In the genomic region with DNA sequence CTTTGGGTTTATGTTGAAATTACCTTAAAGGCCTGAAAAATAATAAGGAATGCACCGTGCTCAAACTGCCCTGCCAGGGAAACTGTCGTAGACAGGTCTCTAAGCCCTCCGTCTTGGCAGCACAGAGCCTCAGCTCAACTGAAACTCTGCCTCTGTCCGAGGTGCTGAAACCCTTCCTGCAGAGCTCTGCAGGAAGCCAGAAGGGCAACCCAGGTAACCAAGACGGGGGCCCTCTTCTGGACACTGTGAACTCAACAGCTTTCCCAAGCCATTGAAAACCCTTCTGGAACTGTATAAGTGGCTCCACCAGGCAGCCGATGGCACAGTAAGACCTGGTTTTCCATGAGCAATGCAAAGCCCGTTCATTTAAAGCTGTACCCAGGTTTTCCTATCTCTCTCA, we compare ENCODE assay signal across 10 mouse cellular contexts. TPM values are rescaled to one million over a fixed set of nuclear protein-coding genes. Genes with fewer than 3 reads are reported as not detected.
DNase-seq lines count a peak whose midpoint lies in the region; ATAC-seq and TF ChIP-seq lines count a peak whose summit lies in the region.
"Had no signal": no experiment of that assay in that cellular context is flagged by ENCODE, and none has a peak within 500 bp of the region (broad histone marks: within the 10 kb centered on the region; RNA-seq: fewer than 3 reads in every experiment).

No protein-coding gene starts in this region.

- H3K36me3 ChIP-seq in liver, embryonic 12.5 days: no peaks in the 10 kb centered on the region
- no peaks in the 10 kb centered on the region for H3K36me3 ChIP-seq in embryonic facial prominence, embryonic 11.5 days (replicated peaks; ENCODE audit: control insufficient read depth, insufficient read depth, low read depth, low read length)
- H3K36me3 ChIP-seq in intestine, postnatal 0 days (ENCODE audit: control insufficient read depth, insufficient read depth): no peaks in the 10 kb centered on the region
- no peaks in the 10 kb centered on the region for H3K36me3 ChIP-seq in lung, embryonic 16.5 days (ENCODE audit: control insufficient read depth, insufficient read depth, low read length)
- H3K36me3 ChIP-seq: embryonic facial prominence, embryonic 13.5 days had no signal

- WGBS in liver, embryonic 12.5 days (ENCODE audit: insufficient replicate concordance): 13% methylated on average over 7 of the region's 7 CpGs
- WGBS in embryonic facial prominence, embryonic 11.5 days: 13% methylated on average over 7 of the region's 7 CpGs
- 8% methylated on average over 7 of the region's 7 CpGs for WGBS in intestine, postnatal 0 days
- WGBS in lung, embryonic 16.5 days: 5% methylated on average over 7 of the region's 7 CpGs

- peaks cover 3% of the 10 kb centered on the region for H3K4me1 ChIP-seq in liver, embryonic 12.5 days
- H3K4me1 ChIP-seq in embryonic facial prominence, embryonic 11.5 days (ENCODE audit: control insufficient read depth, insufficient read depth, low read length): peaks cover 1% of the 10 kb centered on the region
- H3K4me1 ChIP-seq in intestine, postnatal 0 days (replicated peaks; ENCODE audit: control insufficient read depth, insufficient read depth, low read length): no peaks in the 10 kb centered on the region
- H3K4me1 ChIP-seq in lung, embryonic 16.5 days (replicated peaks; ENCODE audit: control insufficient read depth, insufficient read depth, low read length): peaks cover 9% of the 10 kb centered on the region

- no peak overlapping the region for H3K9ac ChIP-seq in liver, embryonic 12.5 days
- H3K9ac ChIP-seq in embryonic facial prominence, embryonic 11.5 days (replicated peaks; ENCODE audit: low read length): no peak overlapping the region
- H3K9ac ChIP-seq in intestine, postnatal 0 days (ENCODE audit: low read depth, low read length): no peak overlapping the region
- no peak overlapping the region for H3K9ac ChIP-seq in lung, embryonic 16.5 days (ENCODE audit: low read length)
- H3K9ac ChIP-seq: embryonic facial prominence, embryonic 13.5 days had no signal

- H3K9me3 ChIP-seq in liver, embryonic 12.5 days (replicated peaks): no peaks in the 10 kb centered on the region
- no peaks in the 10 kb centered on the region for H3K9me3 ChIP-seq in embryonic facial prominence, embryonic 11.5 days (replicated peaks; ENCODE audit: control insufficient read depth, low read length)
- H3K9me3 ChIP-seq in intestine, postnatal 0 days (ENCODE audit: control insufficient read depth): no peaks in the 10 kb centered on the region
- H3K9me3 ChIP-seq in lung, embryonic 16.5 days (ENCODE audit: control insufficient read depth, low read length): no peaks in the 10 kb centered on the region
- H3K9me3 ChIP-seq: embryonic facial prominence, embryonic 13.5 days had no signal

- no peak overlapping the region for H3K4me2 ChIP-seq in liver, embryonic 12.5 days
- H3K4me2 ChIP-seq in embryonic facial prominence, embryonic 11.5 days (ENCODE audit: low read depth, low read length): no peak overlapping the region
- no peak overlapping the region for H3K4me2 ChIP-seq in intestine, postnatal 0 days (replicated peaks; ENCODE audit: low read depth)
- H3K4me2 ChIP-seq in lung, embryonic 16.5 days (ENCODE audit: low read depth, low read length): no peak overlapping the region
- H3K4me2 ChIP-seq: embryonic facial prominence, embryonic 13.5 days had no signal

- no peak for ATAC-seq in liver, embryonic 12.5 days
- peak; percentile 41 for ATAC-seq in Patski
- ATAC-seq in embryonic facial prominence, embryonic 11.5 days (replicated peaks; ENCODE audit: insufficient number of reproducible peaks, low FRiP score, low TSS enrichment, low read depth): no peak
- peak; percentile 58 for ATAC-seq in intestine, postnatal 0 days
- ATAC-seq in lung, embryonic 16.5 days (ENCODE audit: low read depth): peak; percentile 38

- POLR2A ChIA-PET in Patski (lab: Charles Lee): interaction anchor here (1.0 to 1.2 kb wide), 2 partner anchors 14 to 28 kb away, joined by 3 read pairs; no protein-coding TSS in a partner anchor

- DNase-seq in liver (peak; percentile 83), Patski (ENCODE audit: low read depth, low spot score) (peak; percentile 50)
- peak; percentile 97 for DNase-seq in embryonic facial prominence, embryonic 11.5 days (ENCODE audit: low spot score)
- peak; percentile 93 for DNase-seq in testis, postnatal 10 days (ENCODE audit: low spot score)
- no peak for DNase-seq in left cerebral cortex, postnatal 14 days (ENCODE audit: low spot score in 2 of 2)

- no peak for TF ChIP-seq CTCF in Patski (IDR thresholded peaks at IDR 0.05)
- TF ChIP-seq CTCF in intestine, postnatal 0 days (IDR thresholded peaks at IDR 0.05; ENCODE audit: low read depth): peak; percentile 84

- no peak overlapping the region for H3K4me3 ChIP-seq in liver, embryonic 12.5 days
- H3K4me3 ChIP-seq in embryonic facial prominence, embryonic 11.5 days (ENCODE audit: low read depth, low read length): no peak overlapping the region
- H3K4me3 ChIP-seq in intestine, postnatal 0 days (ENCODE audit: low read depth, low read length): no peak overlapping the region
- no peak overlapping the region for H3K4me3 ChIP-seq in lung, embryonic 16.5 days (ENCODE audit: low read length)
- H3K4me3 ChIP-seq: embryonic facial prominence, embryonic 13.5 days had no signal

- no peak overlapping the region for H3K27ac ChIP-seq in liver, embryonic 12.5 days
- H3K27ac ChIP-seq in embryonic facial prominence, embryonic 11.5 days (replicated peaks; ENCODE audit: low read depth, low read length): no peak overlapping the region
- H3K27ac ChIP-seq in intestine, postnatal 0 days (ENCODE audit: low read depth, low read length): no peak overlapping the region
- H3K27ac ChIP-seq in lung, embryonic 16.5 days (ENCODE audit: low read length): no peak overlapping the region
- H3K27ac ChIP-seq: embryonic facial prominence, embryonic 13.5 days had no signal

- CTCF ChIA-PET in Patski (lab: Charles Lee): interaction anchor here (0.8 to 2.2 kb wide), 10 partner anchors 15 to 96 kb away, joined by 3 to 12 read pairs (median 4); a partner anchor contains a TSS

- intact Hi-C loops in left cerebral cortex, postnatal 14 days (cut with DNase I): no loop called here

- in situ Hi-C loops in Patski (cut with MboI; ENCODE audit: low pct_unique_long_range_greater_than_20kb): no loop called here

- H3K27me3 ChIP-seq in liver, embryonic 12.5 days (replicated peaks): peaks cover 73% of the 10 kb centered on the region
- peaks cover 18% of the 10 kb centered on the region for H3K27me3 ChIP-seq in Patski
- H3K27me3 ChIP-seq in embryonic facial prominence, embryonic 11.5 days (ENCODE audit: control insufficient read depth, insufficient read depth, low read length): peaks cover 3% of the 10 kb centered on the region; the same call in 1 of the 2 replicates
- peaks cover 11% of the 10 kb centered on the region for H3K27me3 ChIP-seq in intestine, postnatal 0 days (replicated peaks; ENCODE audit: control insufficient read depth, insufficient read depth, low read length)
- H3K27me3 ChIP-seq in lung, embryonic 16.5 days (ENCODE audit: control insufficient read depth, insufficient read depth, low read depth, low read length): peaks cover 13% of the 10 kb centered on the region

RNA-seq across cellular contexts. Expression of a gene that starts 6.1 kb away (rescaled TPM):
- polyA plus RNA-seq in liver, embryonic 12.5 days (2016; fragmentation: Nextera tagmentation; extraction: Ambion mirVana): 0.89 and 1.6 TPM in 2 replicates
- polyA plus RNA-seq in Patski (2021): 0.12 TPM
- 3.7 and 4.2 TPM in 2 replicates for polyA plus RNA-seq in embryonic facial prominence, embryonic 11.5 days (2014; fragmentation: Nextera tagmentation; extraction: Ambion mirVana)
- 3.0 and 3.1 TPM in 2 replicates for polyA plus RNA-seq in intestine, postnatal 0 days (2015; fragmentation: Nextera tagmentation; extraction: Ambion mirVana)
- polyA plus RNA-seq in lung, embryonic 16.5 days (2015; fragmentation: Nextera tagmentation; extraction: Ambion mirVana): 5.6 and 6.5 TPM in 2 replicates
- 10 to 100 TPM; 19.9 to 22.1 TPM for total RNA-seq in left cerebral cortex, postnatal 14 days (2021)

RNA-seq across cellular contexts. Expression of a gene that starts 7.1 kb away (rescaled TPM):
- 4.4 and 4.9 TPM in 2 replicates for polyA plus RNA-seq in liver, embryonic 12.5 days (2016; fragmentation: Nextera tagmentation; extraction: Ambion mirVana)
- 0.06 TPM for polyA plus RNA-seq in Patski (2021)
- polyA plus RNA-seq in embryonic facial prominence, embryonic 11.5 days (2014; fragmentation: Nextera tagmentation; extraction: Ambion mirVana): 3.2 and 4.2 TPM in 2 replicates
- 3.5 and 3.7 TPM in 2 replicates for polyA plus RNA-seq in intestine, postnatal 0 days (2015; fragmentation: Nextera tagmentation; extraction: Ambion mirVana)
- polyA plus RNA-seq in lung, embryonic 16.5 days (2015; fragmentation: Nextera tagmentation; extraction: Ambion mirVana): 18.9 and 19.8 TPM in 2 replicates
- 10 to 100 TPM; 10.2 to 12.1 TPM for total RNA-seq in left cerebral cortex, postnatal 14 days (2021)
- total RNA-seq: neutrophil, adult 5-6 weeks had no signal

RNA-seq across cellular contexts. Expression of a gene that starts 34.5 kb away (rescaled TPM):
- 0.47 and 0.93 TPM in 2 replicates for polyA plus RNA-seq in liver, embryonic 12.5 days (2016; fragmentation: Nextera tagmentation; extraction: Ambion mirVana)
- 0.51 TPM for polyA plus RNA-seq in Patski (2021)
- 0.18 and 0.21 TPM in 2 replicates for polyA plus RNA-seq in embryonic facial prominence, embryonic 11.5 days (2014; fragmentation: Nextera tagmentation; extraction: Ambion mirVana)
- 0.42 and 0.61 TPM in 2 replicates for polyA plus RNA-seq in intestine, postnatal 0 days (2015; fragmentation: Nextera tagmentation; extraction: Ambion mirVana)
- polyA plus RNA-seq in lung, embryonic 16.5 days (2015; fragmentation: Nextera tagmentation; extraction: Ambion mirVana): 0.46 and 0.49 TPM in 2 replicates
- total RNA-seq in left cerebral cortex, postnatal 14 days (2021): 1 to 10 TPM; 2.1 to 3.4 TPM
- total RNA-seq: neutrophil, adult 5-6 weeks had no signal

RNA-seq across cellular contexts. Expression of a gene that starts 36.0 kb away (rescaled TPM):
- 32.6 and 34.1 TPM in 2 replicates for polyA plus RNA-seq in liver, embryonic 12.5 days (2016; fragmentation: Nextera tagmentation; extraction: Ambion mirVana)
- 67.6 TPM for polyA plus RNA-seq in Patski (2021)
- 27.0 and 27.4 TPM in 2 replicates for polyA plus RNA-seq in embryonic facial prominence, embryonic 11.5 days (2014; fragmentation: Nextera tagmentation; extraction: Ambion mirVana)
- 40.4 and 40.9 TPM in 2 replicates for polyA plus RNA-seq in intestine, postnatal 0 days (2015; fragmentation: Nextera tagmentation; extraction: Ambion mirVana)
- 48.0 and 51.4 TPM in 2 replicates for polyA plus RNA-seq in lung, embryonic 16.5 days (2015; fragmentation: Nextera tagmentation; extraction: Ambion mirVana)
- 10 to 100 TPM; 46.7 to 51.4 TPM for total RNA-seq in left cerebral cortex, postnatal 14 days (2021)

RNA-seq across cellular contexts. Expression of a gene that starts 55.7 kb away (rescaled TPM):
- polyA plus RNA-seq in liver, embryonic 12.5 days (2016; fragmentation: Nextera tagmentation; extraction: Ambion mirVana): not detected in 2 replicates
- 2.6 TPM for polyA plus RNA-seq in Patski (2021)
- polyA plus RNA-seq in embryonic facial prominence, embryonic 11.5 days (2014; fragmentation: Nextera tagmentation; extraction: Ambion mirVana): 0.42 and 0.45 TPM in 2 replicates
- 0.08 and 0.17 TPM in 2 replicates for polyA plus RNA-seq in intestine, postnatal 0 days (2015; fragmentation: Nextera tagmentation; extraction: Ambion mirVana)
- polyA plus RNA-seq in lung, embryonic 16.5 days (2015; fragmentation: Nextera tagmentation; extraction: Ambion mirVana): 0.19 TPM in 1 of 2 replicates, not detected in the other
- not detected for total RNA-seq in left cerebral cortex, postnatal 14 days (2021)

Comparison
In these comparisons a context has a peak if more than half of its experiments do, and no peak if none do; other contexts are left out.
1. DNase-seq: peak in liver (single experiment), Patski (single experiment), embryonic facial prominence, embryonic 11.5 days (single experiment) and testis, postnatal 10 days (single experiment); none in left cerebral cortex, postnatal 14 days (0 of 2).
2. ATAC-seq: peak in Patski (single experiment), intestine, postnatal 0 days (single experiment) and lung, embryonic 16.5 days (single experiment); none in liver, embryonic 12.5 days (single experiment) and embryonic facial prominence, embryonic 11.5 days (single experiment).